Mouse (Mus musculus) adrenal gland, postnatal 36 days (tissue): Measurements from ENCODE around the gene Slc44a5. TPM values are rescaled to one million over a fixed set of nuclear protein-coding genes. Genes with fewer than 3 reads are reported as not detected.
A peak's percentile ranks its signal among the peaks of the same experiment; 100 is the strongest.

Experiments
- DNase-seq, 2 experiments: peaks; one replicate each; pipeline ENCODE4 v3.0.0; 2021; ENCODE audit warnings: mixed read lengths in 1 of 2
- total RNA-seq, 2 experiments: library from RNA; stranded (reverse); gene quantifications; 2 replicates each; pipeline ENCODE4 v1.2.3; 2021

Slc44a5 gene
- total RNA-seq, 2 experiments from 2014 or later, result 0.07 TPM

- DNase-seq, result no peak
Measured at GRCm38 (mm10) chr3:154305163-154305884, 332.1 kb downstream of the Slc44a5 start.

- peak in 1 of 2 experiments; percentile 17 for DNase-seq
Measured at GRCm38 (mm10) chr3:154317651-154318248, 344.5 kb downstream of the Slc44a5 start.

Other genes starting within 250 kb of the Slc44a5 start
- gene St6galnac3, start 248.3 kb upstream of the Slc44a5 start, total RNA-seq, result 10 to 100 TPM; 11.8 to 20.8 TPM
- not detected for gene Asb17, start 129.2 kb upstream of the Slc44a5 start, total RNA-seq
- gene Msh4, start 67.3 kb upstream of the Slc44a5 start, total RNA-seq, result under 1 TPM; 0.07 to 0.13 TPM
- 100 to 1,000 TPM in 1 of 2 experiments, 10 to 100 TPM in 1; 94.1 to 114 TPM for gene Rabggtb, start 60.4 kb upstream of the Slc44a5 start, total RNA-seq
- 100 to 1,000 TPM; 752 to 759 TPM for gene Acadm, start 28.8 kb upstream of the Slc44a5 start, total RNA-seq